Mouse (Mus musculus) liver, embryonic 14.5 days (tissue): ENCODE measurements at regions not wholly inside any gene's neighbourhood (a gene's known extent, or its start where the extent isn't known, plus 50 kb on each side); places are given as distances from the start of the nearest gene placed in this dataset.

ENCODE experiments used
- ATAC-seq: fragments of 200-750 bp; cut with Nextera tagmentation; 2 replicates; pipeline ENCODE4 v1.8.0; 2017; ENCODE audit warnings: moderate number of reproducible peaks, mild to moderate bottlenecking, moderate library complexity; ENCODE audit not compliant: insufficient read depth
- DNase-seq, 3 experiments: peaks; one replicate each; pipeline ENCODE4 v3.0.0-alpha.2; 2012 to 2013; ENCODE audit warnings: low read depth in 3 of 3, low spot score in 3 of 3
- H3K27ac ChIP-seq: fragments of 300-500 bp; sonication (generic); 2 replicates; pipeline ENCODE4 v1.5.1; 2014; ENCODE audit warnings: moderate library complexity, mild to moderate bottlenecking, control low read depth, inconsistent platforms
- H3K27me3 ChIP-seq: fragments of 300-500 bp; sonication (generic); 2 replicates; pipeline ENCODE4 v1.6.1; 2014; ENCODE audit warnings: mild to moderate bottlenecking, low read length, moderate library complexity; ENCODE audit not compliant: control insufficient read depth, insufficient read depth
- H3K36me3 ChIP-seq: fragments of 300-500 bp; sonication (generic); replicated peaks from 2 replicates; pipeline ENCODE4 v1.6.1; 2014; ENCODE audit warnings: low read depth; ENCODE audit not compliant: control insufficient read depth, insufficient read depth
- H3K4me1 ChIP-seq, 2 experiments: fragments of 200-500 bp in 1 of 2; fragments of 300-500 bp in 1 of 2; sonication (generic) in 1 of 2; replicated peaks; 2 replicates each; pipeline ENCODE4 v1.6.1; 2012 to 2014; ENCODE audit warnings: antibody characterized with exemption in 1 of 2, inconsistent platforms in 1 of 2, low read length in 1 of 2; ENCODE audit not compliant: control insufficient read depth in 2 of 2, insufficient read depth in 2 of 2
- H3K4me2 ChIP-seq: fragments of 300-500 bp; sonication (generic); 2 replicates; pipeline ENCODE4 v1.6.1; 2014; ENCODE audit warnings: low read depth, mild to moderate bottlenecking, control low read depth, moderate library complexity
- H3K4me3 ChIP-seq, 2 experiments: fragments of 200-500 bp in 1 of 2; fragments of 300-500 bp in 1 of 2; sonication (generic) in 1 of 2; 2 replicates each; pipeline ENCODE4 v1.5.1; 2012 to 2014; ENCODE audit warnings: low read depth in 2 of 2, low read length in 2 of 2, mild to moderate bottlenecking in 2 of 2, control low read depth in 1 of 2, inconsistent platforms in 1 of 2, moderate library complexity in 1 of 2; ENCODE audit not compliant: insufficient read depth in 1 of 2
- H3K9ac ChIP-seq: fragments of 300-500 bp; sonication (generic); replicated peaks from 2 replicates; pipeline ENCODE4 v1.6.1; 2014; ENCODE audit warnings: mild to moderate bottlenecking, control low read depth, moderate library complexity
- H3K9me3 ChIP-seq: fragments of 300-500 bp; sonication (generic); 2 replicates; pipeline ENCODE4 v1.6.1; 2016; ENCODE audit warnings: low read length, mixed read lengths; ENCODE audit not compliant: control insufficient read depth
- CTCF ChIP-seq: IDR thresholded peaks from 2 replicates; pipeline ENCODE4 v1.5.1; 2016; ENCODE audit warnings: antibody characterized with exemption, low read depth, control low read depth
- EP300 ChIP-seq: IDR thresholded peaks from 2 replicates; pipeline ENCODE4 v1.6.1; 2016; ENCODE audit warnings: antibody characterized with exemption, low read depth
- WGBS: fragments of 180-500 bp; shearing (Covaris S2); extraction: QIAGEN DNeasy Blood & Tissue Kit; methylation state at CpG from one replicate; pipeline ENCODE4 v1.1.7; 2014; ENCODE audit not compliant: insufficient replicate concordance; 5-methylcytosine and 5-hydroxymethylcytosine counted together

- ATAC-seq (no peak), DNase-seq (peak in 1 of 3 experiments; percentile 12)
- Histone ChIP-seq H3K27me3 (no peaks in the 10 kb centered on the region), H3K4me3 (no peak overlapping the region), H3K27ac (no peak overlapping the region), H3K4me2 (no peak overlapping the region), H3K36me3 (no peaks in the 10 kb centered on the region), H3K9me3 (no peaks in the 10 kb centered on the region), H3K9ac (no peak overlapping the region), H3K4me1 (no peaks in the 10 kb centered on the region)
- TF ChIP-seq EP300 (no peak), CTCF (peak; percentile 39)
- 55% methylated on average over 15 of the region's 15 CpGs for WGBS
These were observed 155.0 kb upstream of the Rfx3 start for GRCm38 (mm10) chr19:28165901-28166361.

- no peaks in the 10 kb centered on the region for H3K9me3 ChIP-seq
- no peak overlapping the region for H3K4me3 ChIP-seq
- H3K27ac ChIP-seq, result no peak overlapping the region
- no peak overlapping the region for H3K9ac ChIP-seq
- H3K4me2 ChIP-seq, result no peak overlapping the region
- TF ChIP-seq EP300 (no peak), CTCF (no peak)
- no peaks in the 10 kb centered on the region for H3K36me3 ChIP-seq
- no peaks in the 10 kb centered on the region for H3K27me3 ChIP-seq
- no peaks in the 10 kb centered on the region for H3K4me1 ChIP-seq
- DNase-seq (no peak), ATAC-seq (no peak)
- WGBS, result 68% methylated on average over 6 of the region's 6 CpGs
These were observed 152.2 kb upstream of the Rfx3 start for GRCm38 (mm10) chr19:28163195-28163594.

GRCm38 (mm10) chr19:28160582-28160981 is 149.6 kb upstream of the Rfx3 start:
- DNase-seq (no peak), ATAC-seq (no peak)
- 61% methylated on average over 4 of the region's 4 CpGs for WGBS
- TF ChIP-seq CTCF (peak; percentile 58), EP300 (no peak)
- Histone ChIP-seq H3K27ac (no peak overlapping the region), H3K36me3 (no peaks in the 10 kb centered on the region), H3K4me1 (no peaks in the 10 kb centered on the region), H3K9ac (no peak overlapping the region), H3K9me3 (no peaks in the 10 kb centered on the region), H3K4me3 (no peak overlapping the region), H3K4me2 (no peak overlapping the region), H3K27me3 (no peaks in the 10 kb centered on the region)

GRCm38 (mm10) chr19:28157196-28157595 is 146.2 kb upstream of the Rfx3 start:
- Histone ChIP-seq H3K27me3 (no peaks in the 10 kb centered on the region), H3K4me1 (no peaks in the 10 kb centered on the region), H3K27ac (no peak overlapping the region), H3K4me2 (no peak overlapping the region), H3K9me3 (no peaks in the 10 kb centered on the region), H3K36me3 (no peaks in the 10 kb centered on the region), H3K4me3 (no peak overlapping the region), H3K9ac (no peak overlapping the region)
- DNase-seq (no peak), ATAC-seq (no peak)
- TF ChIP-seq EP300, result no peak
- 65% methylated on average over 3 of the region's 3 CpGs for WGBS

- no peak for TF ChIP-seq CTCF
- no peak for TF ChIP-seq EP300
- no peak overlapping the region for H3K9ac ChIP-seq
- H3K9me3 ChIP-seq, result no peaks in the 10 kb centered on the region
- H3K27me3 ChIP-seq, result no peaks in the 10 kb centered on the region
- H3K27ac ChIP-seq, result no peak overlapping the region
- H3K4me1 ChIP-seq, result no peaks in the 10 kb centered on the region
- 65% methylated on average over 10 of the region's 10 CpGs for WGBS
- no peak overlapping the region for H3K4me2 ChIP-seq
- no peaks in the 10 kb centered on the region for H3K36me3 ChIP-seq
- ATAC-seq (no peak), DNase-seq (no peak)
- H3K4me3 ChIP-seq, result no peak overlapping the region
These were observed 126.6 kb upstream of the Rfx3 start for GRCm38 (mm10) chr19:28137581-28137980.

GRCm38 (mm10) chr19:28134806-28135205 is 123.8 kb upstream of the Rfx3 start:
- 26% methylated on average over 1 of the region's 1 CpGs for WGBS
- Histone ChIP-seq H3K9me3 (no peaks in the 10 kb centered on the region), H3K27ac (no peak overlapping the region), H3K4me3 (no peak overlapping the region), H3K36me3 (no peaks in the 10 kb centered on the region), H3K9ac (no peak overlapping the region), H3K27me3 (no peaks in the 10 kb centered on the region), H3K4me2 (no peak overlapping the region), H3K4me1 (no peaks in the 10 kb centered on the region)
- no peak for DNase-seq
- TF ChIP-seq EP300 (no peak), CTCF (no peak)
- ATAC-seq, result no peak
